Mouse (Mus musculus) lung, embryonic 15.5 days (tissue): ENCODE data around the gene Zfp26. TPM values are rescaled to one million over a fixed set of nuclear protein-coding genes. Genes with fewer than 3 reads are reported as not detected.

Experiments
- ATAC-seq: fragments of 200-750 bp; cut with Nextera tagmentation; 2 replicates; pipeline ENCODE4 v1.8.0; 2017; ENCODE audit warnings: moderate number of reproducible peaks, borderline replicate concordance; ENCODE audit not compliant: low FRiP score, low TSS enrichment; ENCODE audit errors: extremely low read depth
- H3K27ac ChIP-seq: fragments of 300-500 bp; sonication (generic); 2 replicates; pipeline ENCODE4 v1.5.1; 2015; ENCODE audit warnings: moderate library complexity, mild to moderate bottlenecking, inconsistent platforms
- H3K27me3 ChIP-seq: fragments of 300-500 bp; sonication (generic); 2 replicates; pipeline ENCODE4 v1.6.1; 2015; ENCODE audit warnings: inconsistent platforms
- H3K36me3 ChIP-seq: fragments of 300-500 bp; sonication (generic); 2 replicates; pipeline ENCODE4 v1.6.1; 2015; ENCODE audit warnings: inconsistent platforms
- H3K4me1 ChIP-seq: fragments of 300-500 bp; sonication (generic); 2 replicates; pipeline ENCODE4 v1.6.1; 2015; ENCODE audit warnings: inconsistent platforms
- H3K4me2 ChIP-seq: fragments of 300-500 bp; sonication (generic); 2 replicates; pipeline ENCODE4 v1.6.1; 2015; ENCODE audit warnings: inconsistent platforms, mild to moderate bottlenecking, moderate library complexity
- H3K4me3 ChIP-seq: fragments of 300-500 bp; sonication (generic); 2 replicates; pipeline ENCODE4 v1.5.1; 2015; ENCODE audit warnings: mild to moderate bottlenecking, inconsistent platforms
- H3K9ac ChIP-seq: fragments of 300-500 bp; sonication (generic); 2 replicates; pipeline ENCODE4 v1.6.1; 2015; ENCODE audit warnings: inconsistent platforms
- H3K9me3 ChIP-seq: fragments of 300-500 bp; sonication (generic); 2 replicates; pipeline ENCODE4 v1.6.1; 2016; ENCODE audit warnings: inconsistent platforms
- WGBS: fragments of 180-500 bp; shearing (Covaris S2); methylation state at CpG from one replicate; pipeline ENCODE4 v1.1.7; 2015; 5-methylcytosine and 5-hydroxymethylcytosine counted together
- polyA plus RNA-seq: library from polyadenylated mRNA; unstranded; fragments of >200 nt; fragmentation: Nextera tagmentation; extraction: Ambion mirVana; gene quantifications from 2 replicates; pipeline ENCODE4 v1.2.1, GENCODE M21; 2015

Zfp26 gene
- 19.7 and 21.6 TPM in 2 replicates for polyA plus RNA-seq

DNA sequence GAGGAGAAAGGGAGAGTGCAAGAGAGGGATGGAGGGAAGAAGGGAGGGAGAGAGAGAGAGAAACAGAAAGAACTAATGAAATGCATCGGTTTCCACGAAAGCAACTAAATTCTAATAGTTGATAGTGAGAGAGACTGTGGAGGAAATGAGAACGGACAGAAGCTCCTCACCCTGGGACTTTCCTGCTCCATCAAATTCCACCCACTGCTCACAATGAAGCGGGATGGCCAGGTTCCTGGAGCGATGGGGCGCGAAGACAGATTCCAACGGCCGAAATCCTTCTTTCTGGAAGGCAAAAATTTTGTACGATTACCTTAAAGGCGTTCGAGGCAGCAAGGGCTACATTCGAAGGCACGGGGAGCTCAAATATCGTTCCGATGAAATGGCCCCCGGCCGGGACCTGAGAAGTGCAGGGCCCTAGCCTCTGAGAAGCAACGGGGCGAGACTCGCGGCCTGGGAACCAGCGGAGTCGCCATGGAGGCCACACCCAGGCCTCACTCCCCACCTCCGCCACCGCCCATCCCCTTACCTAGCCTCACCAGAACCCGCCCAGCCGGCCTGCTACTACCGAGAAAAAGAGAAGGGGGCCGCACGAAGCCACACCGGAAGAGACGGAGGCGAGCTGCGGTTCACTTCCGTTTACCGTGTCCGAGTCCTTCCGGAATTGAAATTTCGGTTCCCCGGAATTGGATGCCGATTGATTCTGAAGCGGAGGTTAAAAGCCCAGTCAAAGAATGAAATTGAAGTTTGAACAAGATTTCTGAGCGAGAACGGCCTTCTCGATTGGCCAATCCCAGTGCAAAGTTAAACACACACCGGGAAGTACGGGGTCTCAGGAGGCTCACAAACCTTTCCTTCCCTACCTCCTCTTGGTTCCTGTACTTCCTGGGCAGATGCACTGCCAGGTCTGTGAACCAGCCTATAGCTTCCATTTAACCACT is at the start of gene Zfp26:
Gene Zfp26 (minus strand): TSS at position 786 of the 941 bp plus-strand sequence.
- Histone ChIP-seq H3K9ac (peak within 1 kb of the TSS; percentile 70), H3K36me3 (peaks cover 19% of the 10 kb centered on the region), H3K4me3 (peak within 1 kb of the TSS; percentile 69), H3K27ac (peak within 1 kb of the TSS; percentile 91), H3K4me1 (peaks cover 12% of the 10 kb centered on the region), H3K27me3 (no peaks in the 10 kb centered on the region), H3K4me2 (peak within 1 kb of the TSS; percentile 61), H3K9me3 (no peaks in the 10 kb centered on the region)
- ATAC-seq = peak; percentile 94
- WGBS = under 1% methylated on average over 48 of the region's 48 CpGs

GRCm38 (mm10) chr9:20509676-20510075 is 49.7 kb upstream of the Zfp26 start:
- H3K27me3 ChIP-seq = no peaks in the 10 kb centered on the region
- H3K9ac ChIP-seq = no peak overlapping the region
- no peaks in the 10 kb centered on the region for H3K9me3 ChIP-seq
- peaks cover 15% of the 10 kb centered on the region for H3K4me1 ChIP-seq
- WGBS = 74% methylated on average over 3 of the region's 3 CpGs
- H3K36me3 ChIP-seq = peaks cover 42% of the 10 kb centered on the region
- H3K4me2 ChIP-seq = no peak overlapping the region
- ATAC-seq = no peak
- H3K27ac ChIP-seq = no peak overlapping the region
- no peak overlapping the region for H3K4me3 ChIP-seq

DNA sequence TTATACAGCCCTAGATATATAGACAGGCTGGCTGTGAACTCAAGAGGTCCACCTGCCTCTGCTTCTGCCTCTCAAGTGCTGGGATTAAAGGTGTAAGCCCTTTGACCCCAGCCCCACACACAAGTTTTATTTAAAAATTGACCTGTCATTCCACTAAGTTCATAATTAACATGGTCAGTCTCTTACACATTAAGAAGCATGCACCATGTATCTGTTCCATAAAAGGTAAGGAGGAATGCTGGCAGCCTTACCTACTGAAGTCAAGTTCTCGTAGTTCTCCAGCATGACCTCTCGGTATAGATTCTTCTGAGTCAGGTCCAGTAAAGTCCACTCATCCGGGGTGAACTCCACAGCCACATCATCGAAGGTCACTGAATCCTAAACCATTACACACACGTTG is 44.8 kb upstream of the Zfp26 start:
- H3K27me3 ChIP-seq = no peaks in the 10 kb centered on the region
- H3K4me2 ChIP-seq = no peak overlapping the region
- WGBS = 86% methylated on average over 5 of the region's 5 CpGs
- H3K4me1 ChIP-seq = no peaks in the 10 kb centered on the region
- H3K27ac ChIP-seq = no peak overlapping the region
- no peak overlapping the region for H3K9ac ChIP-seq
- peaks cover 75% of the 10 kb centered on the region for H3K36me3 ChIP-seq
- no peaks in the 10 kb centered on the region for H3K9me3 ChIP-seq
- no peak for ATAC-seq
- H3K4me3 ChIP-seq = no peak overlapping the region

DNA sequence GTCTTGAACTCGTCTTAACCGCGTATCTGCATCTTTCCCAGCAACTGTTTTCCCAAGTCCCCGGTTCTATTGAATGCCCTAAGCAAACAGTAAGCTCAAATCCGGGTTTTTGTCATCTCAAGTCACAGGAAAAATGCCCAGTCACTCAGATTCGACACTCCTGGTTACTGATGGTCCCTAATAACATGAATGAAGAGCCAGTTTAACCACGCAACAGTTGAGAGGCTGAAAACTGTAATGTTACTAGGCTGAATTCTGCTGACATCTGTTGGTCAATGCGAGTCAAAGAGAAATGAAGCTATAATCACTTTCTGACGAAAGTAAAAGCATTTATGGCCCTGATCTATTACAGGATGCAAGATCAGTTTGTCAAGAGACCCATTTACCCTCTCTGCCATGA is 33.3 kb upstream of the Zfp26 start:
- Histone ChIP-seq H3K36me3 (peaks cover 27% of the 10 kb centered on the region), H3K27me3 (no peaks in the 10 kb centered on the region), H3K4me2 (peak overlapping the region; percentile 80), H3K9ac (peak overlapping the region; percentile 85), H3K9me3 (no peaks in the 10 kb centered on the region), H3K27ac (peak overlapping the region; percentile 98), H3K4me3 (peak overlapping the region; percentile 88), H3K4me1 (peaks cover 15% of the 10 kb centered on the region)
- WGBS = 3% methylated on average over 9 of the region's 9 CpGs
- no peak for ATAC-seq

DNA sequence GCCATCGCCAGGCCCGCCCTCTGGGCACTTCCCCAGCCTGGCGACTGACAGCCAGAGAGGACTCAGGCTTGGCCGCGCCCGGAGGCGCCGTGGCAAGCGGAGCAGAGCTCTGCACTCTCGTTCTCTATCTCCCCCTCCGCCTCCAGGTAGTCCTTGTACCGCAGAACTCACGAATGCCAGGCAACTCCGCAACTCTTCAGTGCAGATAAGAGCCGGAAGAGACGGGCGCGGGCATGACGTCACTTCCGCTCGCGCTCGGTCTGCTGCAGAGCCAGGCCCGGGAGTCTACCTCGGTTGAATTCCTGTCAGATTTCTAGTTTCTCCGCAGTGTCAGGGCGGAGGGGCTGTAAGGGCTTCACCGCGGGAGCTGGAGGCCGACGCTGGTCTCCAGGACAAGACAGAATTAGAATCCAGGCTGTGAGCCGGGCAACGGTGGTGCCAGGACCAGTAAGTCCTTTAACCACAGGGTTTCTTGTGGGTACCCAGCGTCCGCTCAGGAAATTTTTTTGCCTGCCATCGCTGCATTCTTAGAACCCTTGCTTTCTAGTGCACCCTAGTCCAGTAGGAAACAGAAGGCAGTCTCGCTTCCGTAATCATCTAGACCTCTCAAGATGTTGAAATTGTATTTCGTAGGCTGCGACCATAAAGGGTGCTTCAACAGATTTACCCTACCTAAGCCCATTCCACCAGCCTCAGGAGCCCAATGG is 32.7 kb upstream of the Zfp26 start, which contains the start of gene Zfp426:
Gene Zfp426 (minus strand): TSS at position 220 of the 707 bp plus-strand sequence.
- Histone ChIP-seq H3K9ac (peak within 1 kb of the TSS; percentile 85), H3K4me1 (peaks cover 15% of the 10 kb centered on the region), H3K36me3 (peaks cover 20% of the 10 kb centered on the region), H3K4me2 (peak within 1 kb of the TSS; percentile 80), H3K27ac (peak within 1 kb of the TSS; percentile 98), H3K9me3 (no peaks in the 10 kb centered on the region), H3K27me3 (no peaks in the 10 kb centered on the region), H3K4me3 (peak within 1 kb of the TSS; percentile 88)
- WGBS = under 1% methylated on average over 40 of the region's 40 CpGs
- peak; percentile 97 for ATAC-seq

DNA sequence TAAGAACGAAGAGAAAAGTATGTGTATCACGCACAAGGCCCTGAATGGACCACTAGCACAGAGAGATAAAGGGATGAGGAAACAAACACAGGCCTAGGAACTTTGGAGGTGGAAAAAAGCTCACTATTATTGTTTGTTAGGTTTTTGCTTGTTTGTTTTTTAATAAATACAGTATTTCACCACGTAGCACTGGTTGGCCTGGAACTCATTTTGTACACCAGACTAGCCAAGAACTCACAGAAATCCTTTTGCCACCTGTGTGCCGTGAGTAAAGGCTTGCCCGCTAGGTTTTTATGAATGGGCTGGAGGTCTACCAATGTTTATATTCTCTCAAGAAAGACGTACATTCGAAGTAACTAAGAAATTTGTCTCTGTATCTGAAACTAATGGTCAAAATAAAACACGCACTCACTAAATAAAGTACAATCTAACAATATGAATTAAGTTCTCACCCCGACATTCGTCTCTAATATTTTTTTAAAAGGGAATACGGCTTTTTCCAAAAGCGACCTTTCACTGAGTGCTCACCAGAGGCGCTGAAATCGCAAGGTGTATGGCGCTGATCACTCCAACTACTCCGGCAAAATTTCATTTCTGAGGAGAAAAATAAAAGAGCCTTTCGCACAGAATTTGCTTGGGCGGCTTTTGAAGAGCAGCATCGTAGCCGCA is 32.0 kb upstream of the Zfp26 start:
- Histone ChIP-seq H3K9me3 (no peaks in the 10 kb centered on the region), H3K4me2 (peak overlapping the region; percentile 80), H3K36me3 (peaks cover 14% of the 10 kb centered on the region), H3K27me3 (no peaks in the 10 kb centered on the region), H3K9ac (peak overlapping the region; percentile 85), H3K4me1 (peaks cover 15% of the 10 kb centered on the region), H3K4me3 (peak overlapping the region; percentile 88), H3K27ac (peak overlapping the region; percentile 98)
- WGBS = 7% methylated on average over 20 of the region's 20 CpGs
- no peak for ATAC-seq

GRCm38 (mm10) chr9:20489536-20489935 is 29.6 kb upstream of the Zfp26 start:
- no peak for ATAC-seq
- H3K4me3 ChIP-seq = no peak overlapping the region
- H3K36me3 ChIP-seq = peaks cover 19% of the 10 kb centered on the region
- H3K4me1 ChIP-seq = peaks cover 15% of the 10 kb centered on the region
- no peaks in the 10 kb centered on the region for H3K27me3 ChIP-seq
- no peak overlapping the region for H3K9ac ChIP-seq
- no peak overlapping the region for H3K27ac ChIP-seq
- no peak overlapping the region for H3K4me2 ChIP-seq
- no peaks in the 10 kb centered on the region for H3K9me3 ChIP-seq
- WGBS = 88% methylated on average over 5 of the region's 5 CpGs

DNA sequence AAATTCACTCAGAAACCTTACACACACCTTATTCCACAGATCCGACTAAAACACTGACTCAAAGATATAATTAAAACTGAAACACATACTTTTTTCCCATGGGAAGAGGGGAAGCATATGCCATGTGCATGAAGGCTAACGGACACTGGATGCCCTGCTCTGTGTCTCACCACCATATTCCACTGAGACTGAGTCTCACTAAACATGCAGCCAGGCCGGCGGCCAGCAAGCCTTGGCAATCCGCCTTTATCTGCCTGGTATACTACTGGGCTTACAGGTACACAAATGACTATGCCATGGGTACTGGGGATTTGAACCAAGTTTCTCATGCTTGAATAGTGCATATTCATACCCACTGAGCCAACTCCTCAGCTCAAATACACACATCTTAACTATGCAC is 19.4 kb upstream of the Zfp26 start:
- no peak for ATAC-seq
- no peak overlapping the region for H3K4me3 ChIP-seq
- no peaks in the 10 kb centered on the region for H3K27me3 ChIP-seq
- H3K9ac ChIP-seq = no peak overlapping the region
- no peaks in the 10 kb centered on the region for H3K4me1 ChIP-seq
- no peaks in the 10 kb centered on the region for H3K9me3 ChIP-seq
- WGBS = 95% methylated on average over 5 of the region's 5 CpGs
- H3K27ac ChIP-seq = no peak overlapping the region
- H3K36me3 ChIP-seq = peaks cover 43% of the 10 kb centered on the region
- no peak overlapping the region for H3K4me2 ChIP-seq

DNA sequence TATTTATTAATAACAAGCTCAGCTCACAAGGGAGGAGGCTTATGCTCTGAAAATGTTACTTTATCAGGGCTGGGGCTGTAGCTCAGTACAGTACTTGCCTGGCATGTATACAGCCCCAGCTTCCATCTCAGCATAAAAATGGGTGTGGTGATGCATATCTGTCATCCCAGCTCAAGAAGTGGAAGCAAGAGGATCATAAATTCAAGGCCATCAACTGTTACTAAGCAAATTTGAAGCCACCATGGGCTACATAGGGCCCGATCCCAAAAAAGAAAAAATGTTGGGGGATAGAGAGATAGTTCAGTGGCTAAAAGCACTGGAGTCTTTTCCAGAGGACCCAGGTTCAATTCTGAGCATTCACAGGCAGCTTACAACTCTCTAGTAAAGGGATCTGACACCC is 16.7 kb upstream of the Zfp26 start:
- peaks cover 53% of the 10 kb centered on the region for H3K36me3 ChIP-seq

GRCm38 (mm10) chr9:20466761-20467442 is 6.9 kb upstream of the Zfp26 start:
- WGBS = 52% methylated on average over 7 of the region's 7 CpGs

More for the DNA sequence above, 16.7 kb upstream of the Zfp26 start:
- H3K4me3 ChIP-seq = no peak overlapping the region
- no peak overlapping the region for H3K4me2 ChIP-seq
- no peak overlapping the region for H3K27ac ChIP-seq
- 94% methylated on average over 1 of the region's 1 CpGs for WGBS
- no peaks in the 10 kb centered on the region for H3K9me3 ChIP-seq
- no peaks in the 10 kb centered on the region for H3K27me3 ChIP-seq
- H3K4me1 ChIP-seq = no peaks in the 10 kb centered on the region
- ATAC-seq = no peak
- H3K9ac ChIP-seq = no peak overlapping the region

DNA sequence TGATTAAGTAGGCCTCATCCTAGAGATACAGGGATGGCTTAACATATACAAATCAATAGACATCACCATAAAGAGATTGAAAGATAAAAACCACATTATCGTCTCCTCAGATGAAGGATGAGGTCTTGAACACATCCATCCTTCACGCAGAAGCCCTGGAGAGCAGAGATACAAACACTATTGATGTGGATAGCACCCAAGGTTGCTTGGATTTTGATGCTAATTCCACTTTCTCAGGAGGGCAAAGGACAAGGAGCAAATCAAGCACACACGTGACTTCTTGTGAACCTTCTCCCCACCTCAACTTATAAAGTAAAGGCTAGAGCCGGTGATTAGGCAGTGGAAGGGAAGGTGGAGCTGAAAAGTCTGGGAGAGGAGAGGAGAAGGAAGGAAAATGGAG is 6.3 kb downstream of the Zfp26 start:
- Histone ChIP-seq H3K36me3 (peaks cover 41% of the 10 kb centered on the region), H3K27me3 (no peaks in the 10 kb centered on the region), H3K4me1 (peaks cover 7% of the 10 kb centered on the region), H3K9me3 (no peaks in the 10 kb centered on the region; the same call in 1 of the 2 replicates), H3K4me2 (no peak overlapping the region), H3K4me3 (no peak overlapping the region), H3K9ac (no peak overlapping the region), H3K27ac (no peak overlapping the region)
- no peak for ATAC-seq
- 82% methylated on average over 4 of the region's 4 CpGs for WGBS

More at GRCm38 (mm10) chr9:20466761-20467442, 6.9 kb upstream of the Zfp26 start:
- H3K36me3 ChIP-seq = peaks cover 34% of the 10 kb centered on the region
- H3K4me1 ChIP-seq = no peaks in the 10 kb centered on the region
- no peak overlapping the region for H3K4me2 ChIP-seq
- no peaks in the 10 kb centered on the region for H3K27me3 ChIP-seq
- H3K9ac ChIP-seq = no peak overlapping the region
- no peaks in the 10 kb centered on the region for H3K9me3 ChIP-seq
- no peak overlapping the region for H3K27ac ChIP-seq
- peak; percentile 39; the same call in 1 of the 2 replicates for ATAC-seq
- no peak overlapping the region for H3K4me3 ChIP-seq
